Mouse (Mus musculus) hindbrain, embryonic 12.5 days (tissue): ENCODE results near the gene Adamts6. TPM values are rescaled to one million over a fixed set of nuclear protein-coding genes. Genes with fewer than 3 reads are reported as not detected.

Source experiments
- ATAC-seq: fragments of 200-750 bp; cut with Nextera tagmentation; 2 replicates; pipeline ENCODE4 v1.8.0; 2017; ENCODE audit warnings: moderate TSS enrichment; ENCODE audit not compliant: low FRiP score
- H3K27ac ChIP-seq: fragments of 300-500 bp; sonication (generic); 2 replicates; pipeline ENCODE4 v1.5.1; 2016; ENCODE audit warnings: mild to moderate bottlenecking
- H3K27me3 ChIP-seq: fragments of 300-500 bp; sonication (generic); 2 replicates; pipeline ENCODE4 v1.6.1; 2016; ENCODE audit warnings: mild to moderate bottlenecking
- H3K36me3 ChIP-seq: fragments of 300-500 bp; sonication (generic); 2 replicates; pipeline ENCODE4 v1.6.1; 2016; ENCODE audit warnings: mild to moderate bottlenecking
- H3K4me1 ChIP-seq: fragments of 300-500 bp; sonication (generic); 2 replicates; pipeline ENCODE4 v1.6.1; 2016
- H3K4me2 ChIP-seq: fragments of 300-500 bp; sonication (generic); replicated peaks from 2 replicates; pipeline ENCODE4 v1.6.1; 2016; ENCODE audit warnings: mild to moderate bottlenecking
- H3K4me3 ChIP-seq: fragments of 300-500 bp; sonication (generic); 2 replicates; pipeline ENCODE4 v1.5.1; 2016; ENCODE audit warnings: mild to moderate bottlenecking
- H3K9ac ChIP-seq: fragments of 300-500 bp; sonication (generic); 2 replicates; pipeline ENCODE4 v1.6.1; 2016; ENCODE audit warnings: mild to moderate bottlenecking, moderate library complexity
- H3K9me3 ChIP-seq: fragments of 300-500 bp; sonication (generic); replicated peaks from 2 replicates; pipeline ENCODE4 v1.6.1; 2016; ENCODE audit warnings: mild to moderate bottlenecking
- WGBS: fragments of 180-500 bp; shearing (Covaris S2); methylation state at CpG from one replicate; pipeline ENCODE4 v1.1.7; 2016; 5-methylcytosine and 5-hydroxymethylcytosine counted together
- polyA plus RNA-seq: library from polyadenylated mRNA; unstranded; fragments of >200 nt; fragmentation: Nextera tagmentation; extraction: Ambion mirVana; gene quantifications from 2 replicates; pipeline ENCODE4 v1.2.1, GENCODE M21; 2016

Gene Adamts6
- polyA plus RNA-seq, 1 experiment from 2014 or later = 3.9 TPM

GRCm38 (mm10) chr13:104521532-104521931 is 233.9 kb downstream of the Adamts6 start:
- H3K27ac ChIP-seq = no peak overlapping the region
- 94% methylated on average over 2 of the region's 2 CpGs for WGBS
- H3K4me2 ChIP-seq = no peak overlapping the region
- H3K4me3 ChIP-seq = no peak overlapping the region
- H3K9ac ChIP-seq = no peak overlapping the region
- H3K27me3 ChIP-seq = no peaks in the 10 kb centered on the region
- H3K9me3 ChIP-seq = 0 out of 2 replicates have a peak, but pooled peaks cover 4% of the 10 kb centered on the region
- peaks cover 7% of the 10 kb centered on the region for H3K4me1 ChIP-seq
- H3K36me3 ChIP-seq = no peaks in the 10 kb centered on the region
- ATAC-seq = no peak

- peak; percentile 19; the same call in 1 of the 2 replicates for ATAC-seq
- Histone ChIP-seq H3K4me1 (no peaks in the 10 kb centered on the region), H3K4me2 (no peak overlapping the region), H3K9ac (no peak overlapping the region), H3K27me3 (no peaks in the 10 kb centered on the region), H3K36me3 (no peaks in the 10 kb centered on the region), H3K9me3 (0 out of 2 replicates have a peak, but pooled peaks cover 3% of the 10 kb centered on the region), H3K27ac (no peak overlapping the region), H3K4me3 (no peak overlapping the region)
- WGBS = 74% methylated on average over 4 of the region's 4 CpGs
These were observed 238.0 kb downstream of the Adamts6 start for GRCm38 (mm10) chr13:104525656-104526055.

- Histone ChIP-seq H3K9ac (no peak overlapping the region), H3K4me1 (no peaks in the 10 kb centered on the region), H3K27ac (no peak overlapping the region), H3K36me3 (no peaks in the 10 kb centered on the region), H3K4me2 (no peak overlapping the region), H3K27me3 (no peaks in the 10 kb centered on the region), H3K4me3 (no peak overlapping the region), H3K9me3 (no peaks in the 10 kb centered on the region)
- ATAC-seq = no peak
These were observed 241.6 kb downstream of the Adamts6 start for GRCm38 (mm10) chr13:104529238-104529637.

- no peak overlapping the region for H3K4me3 ChIP-seq
- H3K27me3 ChIP-seq = no peaks in the 10 kb centered on the region
- H3K4me2 ChIP-seq = no peak overlapping the region
- 95% methylated on average over 8 of the region's 8 CpGs for WGBS
- no peak overlapping the region for H3K9ac ChIP-seq
- ATAC-seq = no peak
- no peak overlapping the region for H3K27ac ChIP-seq
- H3K36me3 ChIP-seq = no peaks in the 10 kb centered on the region
- H3K9me3 ChIP-seq = no peaks in the 10 kb centered on the region
- no peaks in the 10 kb centered on the region for H3K4me1 ChIP-seq
These were observed 244.2 kb downstream of the Adamts6 start for GRCm38 (mm10) chr13:104531841-104532240.

- Histone ChIP-seq H3K4me2 (no peak overlapping the region), H3K4me1 (no peaks in the 10 kb centered on the region), H3K9ac (no peak overlapping the region), H3K27ac (no peak overlapping the region), H3K4me3 (no peak overlapping the region), H3K9me3 (no peaks in the 10 kb centered on the region), H3K36me3 (no peaks in the 10 kb centered on the region), H3K27me3 (no peaks in the 10 kb centered on the region)
- ATAC-seq = no peak
- 92% methylated on average over 7 of the region's 7 CpGs for WGBS
These were observed 245.1 kb downstream of the Adamts6 start for GRCm38 (mm10) chr13:104532723-104533122.

GRCm38 (mm10) chr13:104533806-104534495 is 246.3 kb downstream of the Adamts6 start:
- Histone ChIP-seq H3K4me1 (no peaks in the 10 kb centered on the region), H3K36me3 (no peaks in the 10 kb centered on the region), H3K9ac (no peak overlapping the region), H3K9me3 (no peaks in the 10 kb centered on the region), H3K4me3 (no peak overlapping the region), H3K27me3 (no peaks in the 10 kb centered on the region), H3K27ac (no peak overlapping the region), H3K4me2 (no peak overlapping the region)
- WGBS = 92% methylated on average over 7 of the region's 7 CpGs
- ATAC-seq = no peak

GRCm38 (mm10) chr13:104540861-104541398 is 253.3 kb downstream of the Adamts6 start:
- WGBS = 46% methylated on average over 7 of the region's 7 CpGs
- H3K4me2 ChIP-seq = no peak overlapping the region
- H3K9ac ChIP-seq = no peak overlapping the region; the same call in 1 of the 2 replicates
- no peaks in the 10 kb centered on the region for H3K9me3 ChIP-seq
- H3K36me3 ChIP-seq = no peaks in the 10 kb centered on the region
- H3K4me3 ChIP-seq = no peak overlapping the region
- H3K27ac ChIP-seq = no peak overlapping the region
- no peaks in the 10 kb centered on the region for H3K4me1 ChIP-seq
- H3K27me3 ChIP-seq = no peaks in the 10 kb centered on the region
- no peak for ATAC-seq

- no peaks in the 10 kb centered on the region for H3K27me3 ChIP-seq
- no peaks in the 10 kb centered on the region for H3K9me3 ChIP-seq
- H3K4me3 ChIP-seq = no peak overlapping the region
- no peak for ATAC-seq
- no peak overlapping the region for H3K4me2 ChIP-seq
- no peak overlapping the region for H3K27ac ChIP-seq
- no peak overlapping the region for H3K9ac ChIP-seq
- no peaks in the 10 kb centered on the region for H3K4me1 ChIP-seq
- WGBS = 86% methylated on average over 10 of the region's 10 CpGs
- no peaks in the 10 kb centered on the region for H3K36me3 ChIP-seq
These were observed 254.6 kb downstream of the Adamts6 start for GRCm38 (mm10) chr13:104542123-104542758.

- no peak overlapping the region for H3K27ac ChIP-seq
- H3K36me3 ChIP-seq = no peaks in the 10 kb centered on the region
- no peak overlapping the region for H3K4me2 ChIP-seq
- no peak overlapping the region for H3K4me3 ChIP-seq
- no peaks in the 10 kb centered on the region for H3K27me3 ChIP-seq
- no peaks in the 10 kb centered on the region for H3K9me3 ChIP-seq
- 80% methylated on average over 4 of the region's 4 CpGs for WGBS
- no peak overlapping the region for H3K9ac ChIP-seq
- ATAC-seq = no peak
- no peaks in the 10 kb centered on the region for H3K4me1 ChIP-seq
These were observed 255.1 kb downstream of the Adamts6 start for GRCm38 (mm10) chr13:104542759-104543141.

Other genes with a start within 250 kb of the Adamts6 start
- gene Nln, start 178.2 kb upstream of the Adamts6 start, polyA plus RNA-seq = 29.2 and 31.2 TPM in 2 replicates
- gene Sgtb, start 178.1 kb upstream of the Adamts6 start, polyA plus RNA-seq = 26.9 and 28.9 TPM in 2 replicates
- 73.4 and 77.6 TPM in 2 replicates for gene Trappc13, start 109.4 kb upstream of the Adamts6 start, polyA plus RNA-seq
- 28.1 and 31.4 TPM in 2 replicates for gene Trim23, start 109.0 kb upstream of the Adamts6 start, polyA plus RNA-seq
- gene Cenpk, start 59.2 kb upstream of the Adamts6 start, polyA plus RNA-seq = 43.1 and 46.2 TPM in 2 replicates
- 13.1 and 13.6 TPM in 2 replicates for gene Ppwd1, start 59.0 kb upstream of the Adamts6 start, polyA plus RNA-seq